Mouse (Mus musculus) lung, postnatal 0 days (tissue): Measurements from ENCODE around the gene Palm2.

Source experiments
- CTCF ChIP-seq: IDR thresholded peaks from 2 replicates; pipeline ENCODE4 v1.5.1; 2016; ENCODE audit warnings: antibody characterized with exemption, mild to moderate bottlenecking
- EP300 ChIP-seq: IDR thresholded peaks from 2 replicates; pipeline ENCODE4 v1.6.1; 2016; ENCODE audit warnings: antibody characterized with exemption, mild to moderate bottlenecking, control low read depth

- no peak for TF ChIP-seq CTCF
- no peak for TF ChIP-seq EP300
Observed at GRCm38 (mm10) chr4:57733445-57733844, 299.4 kb downstream of the Palm2 start.
